Mouse (Mus musculus) forebrain, embryonic 16.5 days (tissue): ENCODE measurements at regions not wholly inside any gene's neighbourhood (a gene's known extent, or its start where the extent isn't known, plus 50 kb on each side); places are given as distances from the start of the nearest gene placed in this dataset.
A peak's percentile ranks its signal among the peaks of the same experiment; 100 is the strongest.

Experiments used
- ATAC-seq: fragments of 200-750 bp; cut with Nextera tagmentation; 2 replicates; pipeline ENCODE4 v1.8.0; 2017; ENCODE audit warnings: mild to moderate bottlenecking, moderate library complexity
- H3K27ac ChIP-seq: fragments of 300-500 bp; sonication (generic); 2 replicates; pipeline ENCODE4 v1.5.1; 2014; ENCODE audit warnings: low read length, control low read depth
- H3K27me3 ChIP-seq: fragments of 300-500 bp; sonication (generic); replicated peaks from 2 replicates; pipeline ENCODE4 v1.6.1; 2014; ENCODE audit warnings: low read length; ENCODE audit not compliant: control insufficient read depth, insufficient read depth
- H3K36me3 ChIP-seq: fragments of 300-500 bp; sonication (generic); 2 replicates; pipeline ENCODE4 v1.6.1; 2014; ENCODE audit not compliant: control insufficient read depth, insufficient read depth
- H3K4me1 ChIP-seq: fragments of 300-500 bp; sonication (generic); replicated peaks from 2 replicates; pipeline ENCODE4 v1.6.1; 2014; ENCODE audit warnings: low read length; ENCODE audit not compliant: control insufficient read depth, insufficient read depth
- H3K4me2 ChIP-seq: fragments of 300-500 bp; sonication (generic); 2 replicates; pipeline ENCODE4 v1.6.1; 2014; ENCODE audit warnings: mild to moderate bottlenecking, low read length, control low read depth
- H3K4me3 ChIP-seq: fragments of 300-500 bp; sonication (generic); replicated peaks from 2 replicates; pipeline ENCODE4 v1.5.1; 2014; ENCODE audit warnings: mild to moderate bottlenecking, low read length, control low read depth
- H3K9ac ChIP-seq: fragments of 300-500 bp; sonication (generic); replicated peaks from 2 replicates; pipeline ENCODE4 v1.6.1; 2014; ENCODE audit warnings: low read depth, low read length, control low read depth
- H3K9me3 ChIP-seq: fragments of 300-500 bp; sonication (generic); 2 replicates; pipeline ENCODE4 v1.6.1; 2016; ENCODE audit warnings: low read length; ENCODE audit not compliant: control insufficient read depth
- WGBS: fragments of 180-500 bp; shearing (Covaris S2); extraction: QIAGEN DNeasy Blood & Tissue Kit; methylation state at CpG from one replicate; pipeline ENCODE4 v1.1.7; 2014; 5-methylcytosine and 5-hydroxymethylcytosine counted together

DNA sequence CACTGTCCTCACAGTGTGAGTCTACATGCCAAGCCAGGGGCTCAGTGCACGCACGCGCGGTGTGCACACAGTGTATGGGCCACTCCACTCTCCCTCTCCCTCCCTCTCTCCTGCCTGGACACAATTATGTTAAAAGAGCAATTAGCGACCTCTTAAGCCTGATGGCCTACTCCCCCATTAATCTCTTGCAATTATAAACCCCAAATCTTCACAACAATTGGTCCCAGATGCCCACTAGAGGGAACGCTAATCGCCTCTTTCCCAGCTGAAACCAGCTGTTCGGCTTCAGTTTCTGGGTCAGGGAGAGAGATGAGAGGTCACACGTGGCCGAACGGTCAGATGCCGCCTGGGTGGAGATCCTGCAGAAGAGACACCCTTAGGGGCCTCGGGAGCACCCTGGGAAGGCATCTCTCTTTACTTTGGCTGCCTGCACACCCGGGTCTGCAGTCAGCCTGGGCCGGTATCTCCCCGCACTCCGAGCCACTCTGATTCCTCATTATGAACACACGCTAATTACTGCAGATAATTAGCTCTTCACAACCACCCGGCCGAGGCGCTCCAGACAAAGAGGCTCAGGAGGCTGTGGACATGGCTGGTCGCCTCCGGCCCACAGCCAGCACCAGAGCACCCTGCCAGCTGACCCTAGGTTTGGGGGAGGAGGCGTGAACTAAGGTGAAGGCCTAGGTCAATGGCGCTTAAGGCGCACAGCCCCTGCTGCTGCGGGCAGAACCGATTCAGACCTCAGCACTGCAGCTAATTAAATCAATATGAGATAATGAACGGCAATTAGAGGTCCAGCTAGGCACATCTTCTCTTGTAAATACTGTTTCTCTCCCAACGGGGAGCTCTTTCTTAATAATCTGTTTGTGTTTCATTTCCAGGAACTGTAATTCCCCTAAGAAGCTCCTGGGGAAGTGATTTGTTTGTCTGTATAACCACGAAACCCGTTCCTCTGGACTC, 250.3 kb downstream of the Cryba4 start:
- H3K27me3 ChIP-seq, result no peaks in the 10 kb centered on the region
- H3K9ac ChIP-seq, result peak overlapping the region; percentile 37
- peak overlapping the region; percentile 30 for H3K4me2 ChIP-seq
- H3K4me1 ChIP-seq, result peaks cover 30% of the 10 kb centered on the region
- H3K36me3 ChIP-seq, result no peaks in the 10 kb centered on the region
- 3% methylated on average over 32 of the region's 32 CpGs for WGBS
- H3K4me3 ChIP-seq, result no peak overlapping the region
- H3K9me3 ChIP-seq, result peaks cover 4% of the 10 kb centered on the region
- peak; percentile 87 for ATAC-seq
- peak overlapping the region; percentile 90 for H3K27ac ChIP-seq

GRCm38 (mm10) chr5:112002856-112003660, 249.3 kb downstream of the Cryba4 start:
- 0 out of 2 replicates have a peak overlapping the region, but pooled peaks have one; percentile 1 for H3K9ac ChIP-seq
- H3K36me3 ChIP-seq, result no peaks in the 10 kb centered on the region
- H3K4me3 ChIP-seq, result no peak overlapping the region
- peaks cover 6% of the 10 kb centered on the region for H3K9me3 ChIP-seq
- WGBS, result 22% methylated on average over 12 of the region's 12 CpGs
- H3K27me3 ChIP-seq, result no peaks in the 10 kb centered on the region
- H3K4me1 ChIP-seq, result peaks cover 29% of the 10 kb centered on the region
- H3K4me2 ChIP-seq, result no peak overlapping the region
- H3K27ac ChIP-seq, result peak overlapping the region; percentile 90
- no peak; the same call in 1 of the 2 replicates for ATAC-seq

DNA sequence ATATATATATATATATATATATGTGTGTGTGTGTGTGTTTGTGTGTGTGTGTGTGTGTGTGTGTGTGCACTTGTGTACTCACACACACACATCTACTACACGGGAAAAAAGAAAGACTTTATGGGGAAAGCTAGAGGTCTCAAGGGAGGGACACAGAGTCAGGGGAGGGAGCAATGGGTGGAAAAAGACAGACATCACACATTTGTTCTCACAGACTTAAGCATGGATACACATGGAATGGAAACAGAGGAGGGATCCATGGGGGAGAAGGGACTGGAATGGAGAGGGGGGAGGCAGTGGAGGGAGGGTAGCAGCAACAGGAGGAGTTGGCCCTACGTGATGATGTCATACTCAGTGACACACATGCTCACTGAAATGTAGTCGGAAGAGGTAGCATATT, 248.3 kb downstream of the Cryba4 start:
- Histone ChIP-seq H3K4me1 (peaks cover 29% of the 10 kb centered on the region), H3K4me2 (no peak overlapping the region), H3K27me3 (no peaks in the 10 kb centered on the region), H3K9ac (no peak overlapping the region), H3K9me3 (peaks cover 6% of the 10 kb centered on the region), H3K36me3 (no peaks in the 10 kb centered on the region), H3K4me3 (no peak overlapping the region), H3K27ac (no peak overlapping the region)
- 69% methylated on average over 3 of the region's 3 CpGs for WGBS
- ATAC-seq, result no peak

- 0 out of 2 replicates have a peak, but pooled peaks have one; percentile 10 for ATAC-seq
- no peak overlapping the region for H3K27ac ChIP-seq
- H3K4me3 ChIP-seq, result no peak overlapping the region
- no peak overlapping the region for H3K9ac ChIP-seq
- H3K4me2 ChIP-seq, result no peak overlapping the region
- H3K27me3 ChIP-seq, result no peaks in the 10 kb centered on the region
- peaks cover 5% of the 10 kb centered on the region; the same call in 1 of the 2 replicates for H3K4me1 ChIP-seq
- no peaks in the 10 kb centered on the region for H3K9me3 ChIP-seq
- 28% methylated on average over 9 of the region's 9 CpGs for whole genome bisulfite sequencing
- H3K36me3 ChIP-seq, result no peaks in the 10 kb centered on the region
Measured at GRCm38 (mm10) chr5:112012505-112013164, 239.7 kb downstream of the Cryba4 start.

DNA sequence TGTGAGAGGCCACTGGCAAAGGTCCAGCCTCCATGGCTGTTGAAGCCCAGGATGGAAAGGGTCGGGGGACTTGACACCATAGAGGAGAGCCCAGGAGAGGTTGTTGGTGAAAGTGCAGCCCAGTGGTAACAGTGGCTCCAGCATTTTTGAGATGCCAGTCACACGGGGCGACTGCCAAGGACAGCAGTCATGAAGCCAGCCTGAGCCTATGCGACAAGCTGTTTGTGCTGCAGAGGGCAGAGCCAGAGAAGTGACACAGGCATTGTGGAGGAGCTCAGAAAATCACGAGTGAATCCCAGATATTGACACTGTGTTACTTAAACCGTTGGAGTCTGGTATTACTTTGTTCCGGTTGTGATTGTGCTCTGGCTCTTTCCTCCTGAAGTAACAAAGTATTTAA, 233.4 kb downstream of the Cryba4 start:
- H3K27ac ChIP-seq, result no peak overlapping the region
- ATAC-seq, result no peak

DNA sequence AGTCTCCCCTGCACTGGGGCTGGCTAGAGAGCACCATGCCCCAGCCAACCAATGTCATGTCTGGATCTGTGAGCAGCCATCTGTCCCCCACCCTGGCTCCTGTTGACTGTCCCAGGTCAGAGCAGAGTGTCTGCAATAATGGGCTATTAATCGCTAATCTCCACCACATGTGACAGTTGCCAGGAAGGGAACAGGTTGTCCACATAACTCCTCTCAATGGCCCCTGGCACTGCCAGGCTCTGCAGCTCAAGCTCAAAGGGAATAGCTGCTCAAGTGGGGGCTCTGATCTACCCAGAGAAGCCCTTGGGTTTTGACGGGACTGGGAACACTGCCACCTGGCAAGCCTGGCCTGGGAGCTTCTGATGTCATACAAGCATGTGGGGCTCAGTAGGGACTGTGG, 231.4 kb downstream of the Cryba4 start:
- H3K4me1 ChIP-seq, result peaks cover 16% of the 10 kb centered on the region

More for the DNA sequence above, 233.4 kb downstream of the Cryba4 start:
- no peaks in the 10 kb centered on the region for H3K27me3 ChIP-seq
- H3K4me2 ChIP-seq, result no peak overlapping the region
- H3K4me1 ChIP-seq, result peaks cover 13% of the 10 kb centered on the region
- WGBS, result 55% methylated on average over 7 of the region's 7 CpGs
- no peak overlapping the region for H3K4me3 ChIP-seq
- no peak overlapping the region for H3K9ac ChIP-seq
- H3K36me3 ChIP-seq, result no peaks in the 10 kb centered on the region
- H3K9me3 ChIP-seq, result no peaks in the 10 kb centered on the region

GRCm38 (mm10) chr5:112029955-112030354, 222.4 kb downstream of the Cryba4 start:
- H3K4me1 ChIP-seq, result peaks cover 20% of the 10 kb centered on the region
- H3K4me2 ChIP-seq, result 0 out of 2 replicates have a peak overlapping the region, but pooled peaks have one; percentile 15
- no peaks in the 10 kb centered on the region for H3K9me3 ChIP-seq
- no peaks in the 10 kb centered on the region for H3K27me3 ChIP-seq
- peak overlapping the region; percentile 70 for H3K27ac ChIP-seq
- H3K36me3 ChIP-seq, result no peaks in the 10 kb centered on the region
- peak overlapping the region; percentile 31 for H3K9ac ChIP-seq
- ATAC-seq, result peak; percentile 71
- WGBS, result 12% methylated on average over 11 of the region's 11 CpGs
- no peak overlapping the region for H3K4me3 ChIP-seq

More for the DNA sequence above, 231.4 kb downstream of the Cryba4 start:
- H3K27ac ChIP-seq, result no peak overlapping the region
- H3K9ac ChIP-seq, result no peak overlapping the region
- H3K36me3 ChIP-seq, result no peaks in the 10 kb centered on the region
- H3K4me2 ChIP-seq, result no peak overlapping the region
- 33% methylated on average over 2 of the region's 2 CpGs for WGBS
- H3K4me3 ChIP-seq, result no peak overlapping the region
- no peaks in the 10 kb centered on the region for H3K9me3 ChIP-seq
- no peaks in the 10 kb centered on the region for H3K27me3 ChIP-seq
- peak; percentile 86 for ATAC-seq

DNA sequence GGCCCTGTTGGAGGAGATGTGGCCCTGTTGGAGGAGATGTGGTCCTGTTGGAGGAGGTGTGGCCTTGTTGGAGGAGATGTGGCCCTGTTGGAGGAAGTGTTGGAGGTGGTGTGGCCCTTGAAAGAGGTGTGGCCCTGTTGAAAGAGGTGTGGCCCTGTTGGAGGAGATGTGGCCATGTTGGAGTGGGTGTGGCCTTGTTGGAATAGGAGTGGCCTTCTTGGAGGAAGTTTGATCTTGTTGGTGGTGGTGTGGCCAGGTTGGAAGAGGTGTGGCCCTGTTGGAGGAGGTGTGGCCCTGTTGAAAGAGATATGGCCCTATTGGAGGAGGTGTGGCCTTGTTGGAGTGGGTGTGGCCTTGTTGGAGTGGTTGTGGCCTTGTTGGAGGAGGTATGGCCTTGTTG, 220.3 kb downstream of the Cryba4 start:
- ATAC-seq, result no peak
- H3K36me3 ChIP-seq, result no peaks in the 10 kb centered on the region
- H3K9me3 ChIP-seq, result no peaks in the 10 kb centered on the region
- no peak overlapping the region for H3K9ac ChIP-seq
- H3K27ac ChIP-seq, result no peak overlapping the region
- no peak overlapping the region for H3K4me3 ChIP-seq
- H3K4me1 ChIP-seq, result peaks cover 15% of the 10 kb centered on the region
- no peak overlapping the region for H3K4me2 ChIP-seq
- H3K27me3 ChIP-seq, result no peaks in the 10 kb centered on the region

- Histone ChIP-seq H3K36me3 (no peaks in the 10 kb centered on the region), H3K9me3 (no peaks in the 10 kb centered on the region), H3K9ac (no peak overlapping the region), H3K4me1 (peaks cover 13% of the 10 kb centered on the region), H3K27ac (no peak overlapping the region), H3K27me3 (no peaks in the 10 kb centered on the region), H3K4me3 (no peak overlapping the region), H3K4me2 (no peak overlapping the region)
- ATAC-seq, result no peak
- WGBS, result 21% methylated on average over 8 of the region's 8 CpGs
Measured at GRCm38 (mm10) chr5:112035426-112035825, 216.9 kb downstream of the Cryba4 start.
